Mouse (Mus musculus) liver, adult 2 months (tissue): ENCODE measurements at regions not wholly inside any gene's neighbourhood (a gene's known extent, or its start where the extent isn't known, plus 50 kb on each side); places are given as distances from the start of the nearest gene placed in this dataset.

Source experiments
- CTCF ChIP-seq: fragments of 200-500 bp; IDR thresholded peaks from 2 replicates; pipeline ENCODE4 v1.5.1; 2011; ENCODE audit warnings: low read depth, low read length, control low read depth
- POLR2A ChIP-seq: fragments of 200-500 bp; IDR thresholded peaks from 2 replicates; pipeline ENCODE4 v1.6.1; 2011; ENCODE audit warnings: low read length, control low read depth; ENCODE audit not compliant: insufficient read depth; ENCODE audit errors: extremely low read depth

DNA sequence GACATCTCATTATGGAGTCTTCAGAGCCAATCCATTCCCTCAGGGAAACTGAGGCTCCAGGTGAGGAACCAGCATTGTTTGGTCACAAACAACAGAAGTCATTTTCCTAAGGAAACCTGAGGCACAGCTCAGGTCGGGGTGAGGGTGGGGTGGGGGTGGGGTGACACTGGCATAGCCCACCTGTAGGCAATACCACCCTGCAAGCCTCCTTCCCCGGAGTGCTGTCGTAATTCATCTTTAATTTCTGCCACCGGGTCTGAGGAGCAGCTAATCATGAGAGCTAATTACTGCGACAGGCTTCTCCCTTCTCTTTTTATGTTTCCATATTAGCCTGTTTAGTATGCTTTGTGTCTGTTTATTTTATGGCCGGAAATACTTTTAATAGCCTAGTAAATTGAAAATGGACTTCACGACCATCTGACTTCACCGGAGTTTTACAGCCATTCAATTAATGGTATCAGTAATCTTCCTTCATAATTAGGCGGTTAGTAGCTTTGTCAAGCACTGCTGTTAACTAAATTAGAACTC is 276.3 kb downstream of the Rybp start:
- TF ChIP-seq CTCF (no peak), POLR2A (no peak)
